Mouse (Mus musculus) spleen, postnatal 14 days (tissue): ENCODE measurements around the gene Ddx18.
A peak's percentile ranks its signal among the peaks of the same experiment; 100 is the strongest.

Source experiments
- DNase-seq, 2 experiments: peaks; one replicate each; pipeline ENCODE4 v3.0.0; 2021 to 2022; ENCODE audit warnings: low spot score in 2 of 2

Gene Ddx18

GRCm38 (mm10) chr1:121567521-121568489 is at the start of gene Ddx18:
TSS of gene Ddx18 (minus strand) at chr1:121567989.
- DNase-seq, result peak; percentile 88 to 95

GRCm38 (mm10) chr1:121608000-121608399 is 40.2 kb upstream of the Ddx18 start:
- DNase-seq, result no peak

- DNase-seq, result no peak
Observed at GRCm38 (mm10) chr1:121605118-121605517, 37.3 kb upstream of the Ddx18 start.

- no peak for DNase-seq
Observed at GRCm38 (mm10) chr1:121601893-121602292, 34.1 kb upstream of the Ddx18 start.

GRCm38 (mm10) chr1:121601084-121601483 is 33.3 kb upstream of the Ddx18 start:
- no peak for DNase-seq

- DNase-seq, result no peak
Observed at GRCm38 (mm10) chr1:121598421-121598820, 30.6 kb upstream of the Ddx18 start.

- DNase-seq, result no peak
Observed at GRCm38 (mm10) chr1:121596951-121597625, 29.3 kb upstream of the Ddx18 start.

GRCm38 (mm10) chr1:121584838-121585237 is 17.0 kb upstream of the Ddx18 start:
- DNase-seq, result no peak

- no peak for DNase-seq
Observed at GRCm38 (mm10) chr1:121581133-121581855, 13.5 kb upstream of the Ddx18 start.

GRCm38 (mm10) chr1:121577491-121577890 is 9.7 kb upstream of the Ddx18 start:
- no peak for DNase-seq

GRCm38 (mm10) chr1:121570522-121570921 is 2.7 kb upstream of the Ddx18 start:
- no peak for DNase-seq

- no peak for DNase-seq
Observed at GRCm38 (mm10) chr1:121557861-121558260, 9.9 kb downstream of the Ddx18 start.

- no peak for DNase-seq
Observed at GRCm38 (mm10) chr1:121551457-121551835, 16.3 kb downstream of the Ddx18 start.

GRCm38 (mm10) chr1:121550801-121551456 is 16.9 kb downstream of the Ddx18 start:
- no peak for DNase-seq

- DNase-seq, result no peak
Observed at GRCm38 (mm10) chr1:121549456-121549855, 18.3 kb downstream of the Ddx18 start.

GRCm38 (mm10) chr1:121548667-121549066 is 19.1 kb downstream of the Ddx18 start:
- DNase-seq, result no peak

- no peak for DNase-seq
Observed at GRCm38 (mm10) chr1:121546844-121547243, 20.9 kb downstream of the Ddx18 start.

- no peak for DNase-seq
Observed at GRCm38 (mm10) chr1:121540361-121540760, 27.4 kb downstream of the Ddx18 start.

GRCm38 (mm10) chr1:121531439-121531838 is 36.4 kb downstream of the Ddx18 start:
- DNase-seq, result no peak

GRCm38 (mm10) chr1:121529286-121529685 is 38.5 kb downstream of the Ddx18 start:
- no peak for DNase-seq

GRCm38 (mm10) chr1:121528399-121528720 is 39.4 kb downstream of the Ddx18 start, which contains the start of gene Htr5b:
TSS of gene Htr5b (minus strand) at chr1:121528465.
- no peak for DNase-seq
